In the genomic region with DNA sequence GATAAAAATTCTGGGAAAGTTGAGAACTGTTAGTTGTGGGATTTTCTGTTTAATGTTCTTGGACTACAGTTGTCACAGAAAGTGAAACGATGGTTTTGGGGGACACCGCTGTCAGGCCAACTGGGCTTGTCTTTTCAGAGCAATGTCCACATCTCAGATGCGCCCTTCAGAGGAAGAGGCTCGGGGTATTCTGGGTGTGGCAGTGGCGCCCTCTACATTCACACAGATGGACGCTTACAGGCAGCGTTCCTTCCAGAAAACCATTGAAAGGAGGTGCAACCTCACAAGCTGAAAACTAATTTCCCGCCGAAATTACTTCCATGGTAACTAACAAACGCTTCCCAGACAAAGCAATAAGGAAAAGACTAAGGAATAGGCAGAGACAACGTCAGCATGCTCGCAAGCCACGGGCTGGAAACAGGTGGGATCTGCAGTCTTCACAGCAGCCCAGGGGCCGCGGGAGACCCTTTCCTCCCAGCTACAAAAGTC, we compare ENCODE assay signal across 1 mouse cellular context.
TF ChIP-seq lines count a peak whose summit lies in the region.

No protein-coding gene starts in this region.

TF ChIP-seq in MEL, 35 proteins besides CTCF, POLR2A, EP300 and RAD21:
- no peak for TF ChIP-seq MYB (IDR thresholded peaks at IDR 0.05; ENCODE audit: low read depth, low read length)
- TF ChIP-seq ZC3H11A (IDR thresholded peaks at IDR 0.05; ENCODE audit: low read depth, low read length) = no peak
- TF ChIP-seq ETS1 (IDR thresholded peaks at IDR 0.05; ENCODE audit: low read depth, low read length) = no peak
- no peak for TF ChIP-seq ZNF384 (IDR thresholded peaks at IDR 0.05; ENCODE audit: low read depth, low read length)
- TF ChIP-seq RCOR1 (IDR thresholded peaks at IDR 0.05; ENCODE audit: low read depth, low read length) = no peak
- no peak for TF ChIP-seq E2F4 (IDR thresholded peaks at IDR 0.05; ENCODE audit: borderline replicate concordance, low read depth, low read length)
- TF ChIP-seq POLR2AphosphoS5 (IDR thresholded peaks at IDR 0.05; ENCODE audit: borderline replicate concordance, low read depth, low read length) = no peak
- TF ChIP-seq MYC (IDR thresholded peaks at IDR 0.05; ENCODE audit: low read depth, low read length) = no peak
- no peak for TF ChIP-seq MXI1 (IDR thresholded peaks at IDR 0.05; ENCODE audit: low read depth, low read length)
- TF ChIP-seq USF2 (IDR thresholded peaks at IDR 0.05; ENCODE audit: borderline replicate concordance in 1 of 2, insufficient read depth in 1 of 2, low read depth in 1 of 2, low read length in 2 of 2) = no peak
- no peak for TF ChIP-seq ELF1 (IDR thresholded peaks at IDR 0.05; ENCODE audit: low read depth, low read length)
- TF ChIP-seq TCF12 (IDR thresholded peaks at IDR 0.05; ENCODE audit: low read depth, low read length) = no peak
- TF ChIP-seq TBP (IDR thresholded peaks at IDR 0.05; ENCODE audit: low read depth, low read length) = no peak
- no peak for TF ChIP-seq CHD1 (IDR thresholded peaks at IDR 0.05; ENCODE audit: low read depth, low read length)
- no peak for TF ChIP-seq SIN3A (IDR thresholded peaks at IDR 0.05; ENCODE audit: low read length)
- TF ChIP-seq TAL1 (IDR thresholded peaks at IDR 0.05; ENCODE audit: low read length) = no peak
- TF ChIP-seq POLR2AphosphoS2 (IDR thresholded peaks at IDR 0.05; ENCODE audit: low read length) = no peak
- no peak for TF ChIP-seq HCFC1 (IDR thresholded peaks at IDR 0.05; ENCODE audit: low read depth, low read length)
- no peak for TF ChIP-seq GABPA (IDR thresholded peaks at IDR 0.05; ENCODE audit: low read depth, low read length)
- TF ChIP-seq MEF2A (IDR thresholded peaks at IDR 0.05; ENCODE audit: extremely low read depth, insufficient replicate concordance, low read depth, low read length, poor library complexity, severe bottlenecking) = no peak
